Mouse (Mus musculus) small intestine, adult 2 months (tissue): ENCODE results near the gene Slc17a8.

Experiments used
- CTCF ChIP-seq: fragments of 200-500 bp; IDR thresholded peaks from 2 replicates; pipeline ENCODE4 v1.5.1; 2012; ENCODE audit warnings: low read depth, mild to moderate bottlenecking, control low read depth, inconsistent platforms, low read length, moderate library complexity, mixed read lengths; ENCODE audit not compliant: insufficient replicate concordance, insufficient read length; ENCODE audit errors: extremely low read depth
- POLR2A ChIP-seq: fragments of 200-500 bp; IDR thresholded peaks from 2 replicates; pipeline ENCODE4 v1.6.1; 2012; ENCODE audit warnings: low read depth, mild to moderate bottlenecking, control low read depth, inconsistent platforms, low read length, moderate library complexity

DNA sequence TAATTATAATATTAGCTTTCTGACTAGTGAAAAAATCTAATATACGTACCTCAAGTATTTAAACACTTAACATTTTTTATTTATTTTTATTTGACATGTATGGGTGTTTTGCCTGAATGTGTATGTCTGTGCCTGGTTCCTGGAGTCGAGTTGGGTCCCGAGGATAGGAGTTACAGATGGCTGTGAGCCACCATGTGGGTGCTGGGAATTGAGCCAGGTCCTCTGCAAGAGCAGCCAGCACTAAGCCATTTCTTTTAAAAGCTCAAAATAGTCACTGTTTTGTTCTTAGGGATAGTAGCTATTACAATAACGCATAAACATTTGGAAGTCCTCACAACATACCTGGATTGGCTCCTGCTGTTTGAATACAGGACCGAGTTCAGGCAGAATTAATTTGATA lies 35.3 kb upstream of the Slc17a8 start:
- TF ChIP-seq POLR2A (no peak), CTCF (no peak)
